Mouse (Mus musculus): ENCODE measurements around the gene Taf4.

DNA sequence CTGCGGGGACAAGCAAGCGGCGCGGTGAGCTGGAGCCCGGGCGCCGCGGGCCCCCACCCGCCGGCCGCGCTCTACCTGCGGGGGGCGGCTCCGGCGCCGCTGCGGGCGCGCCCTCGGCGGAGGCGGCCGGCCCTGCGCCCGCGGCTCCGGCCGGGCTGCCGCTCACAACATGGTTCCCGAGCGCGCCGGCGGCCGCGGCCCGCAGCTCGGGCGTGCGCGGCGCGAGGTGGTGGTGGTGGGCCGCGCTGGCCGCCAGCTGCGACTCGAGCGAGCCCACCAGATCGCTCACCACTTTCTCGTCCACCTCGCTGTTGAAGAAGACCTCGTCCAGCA, 185 bp downstream of the Taf4 start:
- TF ChIP-seq POLR2A (IDR thresholded peaks at IDR 0.05; ENCODE audit: control insufficient read depth in 1 of 2, insufficient read depth in 1 of 2, low read depth in 1 of 2, low read length in 2 of 2, poor library complexity in 1 of 2) (no peak; a peak in 1 of 4 replicates), CTCF (IDR thresholded peaks at IDR 0.05 in 2 of 3, conservative IDR thresholded peaks at IDR 0.05 in 1 of 3; ENCODE audit: control insufficient read depth in 1 of 3, insufficient read depth in 1 of 3, low read depth in 2 of 3, low read length in 3 of 3, poor library complexity in 1 of 3, severe bottlenecking in 1 of 3) (no peak)
